Mouse (Mus musculus): ENCODE measurements around the gene Slc6a6.
A peak's percentile ranks its signal among the peaks of the same experiment; 100 is the strongest.

Slc6a6 gene

GRCm38 (mm10) chr6:91683602-91684473 lies at the start of gene Slc6a6:
Slc6a6 (plus strand) TSS chr6:91684053.
- DNase-seq (ENCODE audit: extremely low spot score, low read depth, low spot score) = peak; percentile 67

GRCm38 (mm10) chr6:91634417-91634816 lies 49.4 kb upstream of the Slc6a6 start:
- no peak for DNase-seq (ENCODE audit: extremely low spot score, low read depth, low spot score)

- no peak for DNase-seq (ENCODE audit: extremely low spot score, low read depth, low spot score)
Measured at GRCm38 (mm10) chr6:91634876-91635275, 49.0 kb upstream of the Slc6a6 start.

- no peak for DNase-seq (ENCODE audit: extremely low spot score, low read depth, low spot score)
Measured at GRCm38 (mm10) chr6:91638204-91638995, 45.5 kb upstream of the Slc6a6 start.

- DNase-seq (ENCODE audit: extremely low spot score, low read depth, low spot score) = no peak
Measured at GRCm38 (mm10) chr6:91643011-91643410, 40.8 kb upstream of the Slc6a6 start.

- DNase-seq (ENCODE audit: extremely low spot score, low read depth, low spot score) = no peak
Measured at GRCm38 (mm10) chr6:91643416-91643921, 40.4 kb upstream of the Slc6a6 start.

GRCm38 (mm10) chr6:91646019-91646418 lies 37.8 kb upstream of the Slc6a6 start:
- DNase-seq (ENCODE audit: extremely low spot score, low read depth, low spot score) = no peak

GRCm38 (mm10) chr6:91646822-91647221 lies 37.0 kb upstream of the Slc6a6 start:
- DNase-seq (ENCODE audit: extremely low spot score, low read depth, low spot score) = no peak

- DNase-seq (ENCODE audit: extremely low spot score, low read depth, low spot score) = no peak
Measured at GRCm38 (mm10) chr6:91647385-91647791, 36.5 kb upstream of the Slc6a6 start.

GRCm38 (mm10) chr6:91650255-91650654 lies 33.6 kb upstream of the Slc6a6 start:
- no peak for DNase-seq (ENCODE audit: extremely low spot score, low read depth, low spot score)

GRCm38 (mm10) chr6:91652296-91652695 lies 31.6 kb upstream of the Slc6a6 start:
- DNase-seq (ENCODE audit: extremely low spot score, low read depth, low spot score) = no peak

GRCm38 (mm10) chr6:91655244-91655643 lies 28.6 kb upstream of the Slc6a6 start:
- DNase-seq (ENCODE audit: extremely low spot score, low read depth, low spot score) = no peak

- no peak for DNase-seq (ENCODE audit: extremely low spot score, low read depth, low spot score)
Measured at GRCm38 (mm10) chr6:91655874-91656433, 27.9 kb upstream of the Slc6a6 start.

GRCm38 (mm10) chr6:91658288-91658687 lies 25.6 kb upstream of the Slc6a6 start:
- DNase-seq (ENCODE audit: extremely low spot score, low read depth, low spot score) = no peak

GRCm38 (mm10) chr6:91659841-91660509 lies 23.9 kb upstream of the Slc6a6 start:
- no peak for DNase-seq (ENCODE audit: extremely low spot score, low read depth, low spot score)

GRCm38 (mm10) chr6:91662301-91662700 lies 21.6 kb upstream of the Slc6a6 start:
- DNase-seq (ENCODE audit: extremely low spot score, low read depth, low spot score) = no peak

GRCm38 (mm10) chr6:91663616-91664015 lies 20.2 kb upstream of the Slc6a6 start:
- no peak for DNase-seq (ENCODE audit: extremely low spot score, low read depth, low spot score)

- no peak for DNase-seq (ENCODE audit: extremely low spot score, low read depth, low spot score)
Measured at GRCm38 (mm10) chr6:91665267-91665666, 18.6 kb upstream of the Slc6a6 start.

- no peak for DNase-seq (ENCODE audit: extremely low spot score, low read depth, low spot score)
Measured at GRCm38 (mm10) chr6:91665990-91666700, 17.7 kb upstream of the Slc6a6 start.

- DNase-seq (ENCODE audit: extremely low spot score, low read depth, low spot score) = no peak
Measured at GRCm38 (mm10) chr6:91667141-91667540, 16.7 kb upstream of the Slc6a6 start.

All from hindlimb bud, embryonic 11.5 days (tissue).